Mouse (Mus musculus) neural tube, embryonic 15.5 days (tissue): ENCODE measurements around the gene Dgcr2. TPM values are rescaled to one million over a fixed set of nuclear protein-coding genes. Genes with fewer than 3 reads are reported as not detected.

Experiments used
- ATAC-seq: fragments of 200-750 bp; cut with Nextera tagmentation; 2 replicates; pipeline ENCODE4 v1.8.0; 2017; ENCODE audit warnings: mild to moderate bottlenecking, moderate TSS enrichment, moderate library complexity; ENCODE audit not compliant: low FRiP score
- H3K27ac ChIP-seq: fragments of 300-500 bp; sonication (generic); replicated peaks from 2 replicates; pipeline ENCODE4 v1.5.1; 2015; ENCODE audit warnings: mild to moderate bottlenecking, inconsistent platforms
- H3K27me3 ChIP-seq: fragments of 300-500 bp; sonication (generic); replicated peaks from 2 replicates; pipeline ENCODE4 v1.6.1; 2015; ENCODE audit warnings: inconsistent platforms
- H3K36me3 ChIP-seq: fragments of 300-500 bp; sonication (generic); 2 replicates; pipeline ENCODE4 v1.6.1; 2015; ENCODE audit warnings: inconsistent platforms
- H3K4me1 ChIP-seq: fragments of 300-500 bp; sonication (generic); 2 replicates; pipeline ENCODE4 v1.6.1; 2015; ENCODE audit warnings: inconsistent platforms
- H3K4me2 ChIP-seq: fragments of 300-500 bp; sonication (generic); 2 replicates; pipeline ENCODE4 v1.6.1; 2015; ENCODE audit warnings: inconsistent platforms, mild to moderate bottlenecking, moderate library complexity
- H3K4me3 ChIP-seq: fragments of 300-500 bp; sonication (generic); replicated peaks from 2 replicates; pipeline ENCODE4 v1.5.1; 2015; ENCODE audit warnings: mild to moderate bottlenecking, inconsistent platforms
- H3K9ac ChIP-seq: fragments of 300-500 bp; sonication (generic); replicated peaks from 2 replicates; pipeline ENCODE4 v1.6.1; 2015; ENCODE audit warnings: mild to moderate bottlenecking, inconsistent platforms
- H3K9me3 ChIP-seq: fragments of 300-500 bp; sonication (generic); replicated peaks from 2 replicates; pipeline ENCODE4 v1.6.1; 2016; ENCODE audit warnings: inconsistent platforms
- WGBS: fragments of 180-500 bp; shearing (Covaris S2); methylation state at CpG from one replicate; pipeline ENCODE4 v1.1.7; 2015; ENCODE audit warnings: mixed read lengths; 5-methylcytosine and 5-hydroxymethylcytosine counted together
- polyA plus RNA-seq: library from polyadenylated mRNA; unstranded; fragments of >200 nt; fragmentation: Nextera tagmentation; extraction: Ambion mirVana; gene quantifications from 2 replicates; pipeline ENCODE4 v1.2.1, GENCODE M21; 2015

Dgcr2 gene
- polyA plus RNA-seq, 1 experiment from 2014 or later = 99.0 TPM

- peaks cover 27% of the 10 kb centered on the region for H3K36me3 ChIP-seq
- no peak overlapping the region for H3K4me2 ChIP-seq
- ATAC-seq = no peak
- no peak overlapping the region for H3K27ac ChIP-seq
- 58% methylated on average over 5 of the region's 5 CpGs for WGBS
- H3K4me3 ChIP-seq = no peak overlapping the region
- H3K9me3 ChIP-seq = no peaks in the 10 kb centered on the region
- H3K9ac ChIP-seq = no peak overlapping the region
- H3K27me3 ChIP-seq = peaks cover 56% of the 10 kb centered on the region
- H3K4me1 ChIP-seq = peaks cover 26% of the 10 kb centered on the region
Observed at GRCm38 (mm10) chr16:17795643-17796042, 102.7 kb downstream of the Dgcr2 start.

GRCm38 (mm10) chr16:17794047-17794446, 104.3 kb downstream of the Dgcr2 start:
- no peak for ATAC-seq
- no peak overlapping the region for H3K9ac ChIP-seq
- H3K9me3 ChIP-seq = no peaks in the 10 kb centered on the region
- H3K36me3 ChIP-seq = peaks cover 40% of the 10 kb centered on the region
- 89% methylated on average over 4 of the region's 4 CpGs for WGBS
- H3K4me3 ChIP-seq = no peak overlapping the region
- peaks cover 42% of the 10 kb centered on the region for H3K27me3 ChIP-seq
- no peak overlapping the region for H3K27ac ChIP-seq
- H3K4me2 ChIP-seq = no peak overlapping the region
- H3K4me1 ChIP-seq = peaks cover 24% of the 10 kb centered on the region

GRCm38 (mm10) chr16:17792728-17793127, 105.6 kb downstream of the Dgcr2 start:
- ATAC-seq = no peak
- Histone ChIP-seq H3K9me3 (no peaks in the 10 kb centered on the region), H3K36me3 (peaks cover 50% of the 10 kb centered on the region), H3K27ac (no peak overlapping the region), H3K4me3 (no peak overlapping the region), H3K4me1 (peaks cover 12% of the 10 kb centered on the region), H3K4me2 (no peak overlapping the region), H3K9ac (no peak overlapping the region), H3K27me3 (peaks cover 30% of the 10 kb centered on the region)
- WGBS = 59% methylated on average over 3 of the region's 3 CpGs

Other genes with a start within 250 kb of the Dgcr2 start
- 46.1 and 47.3 TPM in 2 replicates for gene Med15, start 165.7 kb downstream of the Dgcr2 start, polyA plus RNA-seq
- gene Klhl22, start 138.9 kb downstream of the Dgcr2 start, polyA plus RNA-seq = 86.2 and 89.1 TPM in 2 replicates
- 2.7 and 3.8 TPM in 2 replicates for gene Scarf2, start 101.3 kb downstream of the Dgcr2 start, polyA plus RNA-seq
- 4.0 and 5.3 TPM in 2 replicates for gene B830017H08Rik, start 65.4 kb downstream of the Dgcr2 start, polyA plus RNA-seq
- gene Car15, start 60.2 kb downstream of the Dgcr2 start, polyA plus RNA-seq = 2.8 and 3.2 TPM in 2 replicates
- 0.35 and 0.40 TPM in 2 replicates for gene Gm20518, start 6.9 kb downstream of the Dgcr2 start, polyA plus RNA-seq
- not detected in 2 replicates for gene Tssk1, start 4.3 kb downstream of the Dgcr2 start, polyA plus RNA-seq
- gene Tssk2, start 75 bp upstream of the Dgcr2 start, polyA plus RNA-seq = not detected in 2 replicates
- 40.7 and 42.5 TPM in 2 replicates for gene Ess2, start 12.8 kb upstream of the Dgcr2 start, polyA plus RNA-seq
- 0.15 TPM in 1 of 2 replicates, not detected in the other for gene Gsc2, start 16.5 kb upstream of the Dgcr2 start, polyA plus RNA-seq
- 187 and 221 TPM in 2 replicates for gene Slc25a1, start 29.7 kb upstream of the Dgcr2 start, polyA plus RNA-seq
- gene Vpreb2, start 81.9 kb upstream of the Dgcr2 start, polyA plus RNA-seq = not detected in 2 replicates
- gene Dgcr6, start 154.3 kb upstream of the Dgcr2 start, polyA plus RNA-seq = 148 and 162 TPM in 2 replicates
- gene Prodh, start 191.6 kb upstream of the Dgcr2 start, polyA plus RNA-seq = 4.0 and 6.4 TPM in 2 replicates
- gene Rtn4r, start 229.1 kb upstream of the Dgcr2 start, polyA plus RNA-seq = 26.5 and 28.7 TPM in 2 replicates